Mouse (Mus musculus): ENCODE measurements around the gene Ctrl. TPM values are rescaled to one million over a fixed set of nuclear protein-coding genes. Genes with fewer than 3 reads are reported as not detected.

Ctrl gene
- total RNA-seq, 1 experiment from 2014 or later: 3.5 TPM

DNA sequence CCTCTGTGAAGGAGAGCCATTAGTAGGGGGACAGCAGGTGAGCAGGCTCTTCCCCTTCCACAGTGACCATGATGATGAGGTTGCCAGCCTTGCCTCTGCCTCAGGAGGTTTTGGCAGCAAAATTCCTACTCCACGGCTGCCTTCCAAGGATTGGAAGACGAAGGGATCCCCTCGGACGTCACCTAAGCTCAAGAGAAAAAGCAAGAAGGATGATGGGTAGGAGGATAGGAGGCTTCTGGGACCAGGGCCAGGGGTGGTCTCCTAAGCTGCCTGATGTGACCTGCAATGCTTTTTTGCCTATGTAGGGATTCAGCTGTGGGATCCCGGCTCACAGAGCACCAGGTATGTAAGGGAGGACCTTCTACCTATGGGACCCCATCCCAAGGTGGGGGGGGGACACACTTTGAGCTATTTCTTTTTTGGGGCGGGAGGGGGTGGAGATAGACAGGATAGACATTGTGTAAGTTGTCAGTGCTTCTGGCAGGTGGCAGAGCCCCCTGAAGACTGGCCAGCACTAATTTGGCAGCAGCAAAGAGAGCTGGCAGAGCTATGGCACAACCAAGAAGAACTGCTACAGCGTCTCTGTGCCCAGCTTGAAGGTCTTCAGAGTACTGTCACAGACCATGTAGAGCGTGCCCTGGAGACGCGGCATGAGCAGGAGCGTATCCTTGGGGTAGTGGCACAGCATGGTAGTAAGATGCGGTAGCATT lies 43.8 kb downstream of the Ctrl start:
- ATAC-seq (ENCODE audit: extremely low read depth, insufficient number of reproducible peaks, low FRiP score, poor library complexity, severe bottlenecking): no peak

Other genes with a start within 250 kb of the Ctrl start
- 27.5 and 29.7 TPM in 2 replicates for gene Carmil2, start 247.6 kb downstream of the Ctrl start, total RNA-seq (2017)
- gene Acd, start 232.8 kb downstream of the Ctrl start, total RNA-seq (2017): 28.7 and 29.8 TPM in 2 replicates
- 3.8 and 4.7 TPM in 2 replicates for gene Pard6a, start 232.7 kb downstream of the Ctrl start, total RNA-seq (2017)
- gene 4933405L10Rik, start 226.2 kb downstream of the Ctrl start, total RNA-seq (2017): not detected in 2 replicates
- 0.58 and 0.86 TPM in 2 replicates for gene Enkd1, start 225.7 kb downstream of the Ctrl start, total RNA-seq (2017)
- 1.6 and 3.6 TPM in 2 replicates for gene Gfod2, start 175.2 kb downstream of the Ctrl start, total RNA-seq (2017)
- gene Ranbp10, start 106.5 kb downstream of the Ctrl start, total RNA-seq (2017): 16.9 and 17.2 TPM in 2 replicates
- 1.3 and 1.5 TPM in 2 replicates for gene Tsnaxip1, start 106.1 kb downstream of the Ctrl start, total RNA-seq (2017)
- 6.4 and 10.4 TPM in 2 replicates for gene Cenpt, start 80.6 kb downstream of the Ctrl start, total RNA-seq (2017)
- 16.3 and 16.6 TPM in 2 replicates for gene Thap11, start 78.7 kb downstream of the Ctrl start, total RNA-seq (2017)
- gene Nutf2, start 73.3 kb downstream of the Ctrl start, total RNA-seq (2017): 18.9 and 23.7 TPM in 2 replicates
- 53.4 and 54.1 TPM in 2 replicates for gene Edc4, start 53.0 kb downstream of the Ctrl start, total RNA-seq (2017)
- not detected in 2 replicates for gene Nrn1l, start 40.3 kb downstream of the Ctrl start, total RNA-seq (2017)
- 16.8 and 17.8 TPM in 2 replicates for gene Pskh1, start 33.4 kb downstream of the Ctrl start, total RNA-seq (2017)
- 56.2 and 67.8 TPM in 2 replicates for gene Psmb10, start 4.6 kb upstream of the Ctrl start, total RNA-seq (2017)
- not detected in 2 replicates for gene Lcat, start 9.5 kb upstream of the Ctrl start, total RNA-seq (2017)
- 2.7 and 4.8 TPM in 2 replicates for gene Slc12a4, start 32.2 kb upstream of the Ctrl start, total RNA-seq (2017)
- gene Dpep3, start 45.6 kb upstream of the Ctrl start, total RNA-seq (2017): not detected in 2 replicates
- 19.4 and 19.6 TPM in 2 replicates for gene Dus2, start 57.5 kb upstream of the Ctrl start, total RNA-seq (2017)
- gene Dpep2nb, start 72.1 kb upstream of the Ctrl start, total RNA-seq (2017): not detected in 2 replicates
- gene Ddx28, start 78.0 kb upstream of the Ctrl start, total RNA-seq (2017): 7.2 and 7.7 TPM in 2 replicates
- gene Nfatc3, start 125.0 kb upstream of the Ctrl start, total RNA-seq (2017): 104 and 107 TPM in 2 replicates
- gene Esrp2, start 203.1 kb upstream of the Ctrl start, total RNA-seq (2017): 0.25 TPM in 1 of 2 replicates, not detected in the other
- gene Pla2g15, start 216.5 kb upstream of the Ctrl start, total RNA-seq (2017): 8.5 and 13.6 TPM in 2 replicates
- gene Slc7a6, start 235.0 kb upstream of the Ctrl start, total RNA-seq (2017): 9.3 and 11.3 TPM in 2 replicates

All from neutrophil, adult 5-6 weeks (primary cell).